Mouse (Mus musculus): ENCODE data around the gene Urb1. TPM values are rescaled to one million over a fixed set of nuclear protein-coding genes. Genes with fewer than 3 reads are reported as not detected.

Gene Urb1
- polyA plus RNA-seq, 1 experiment from 2014 or later, result 6.2 TPM

DNA sequence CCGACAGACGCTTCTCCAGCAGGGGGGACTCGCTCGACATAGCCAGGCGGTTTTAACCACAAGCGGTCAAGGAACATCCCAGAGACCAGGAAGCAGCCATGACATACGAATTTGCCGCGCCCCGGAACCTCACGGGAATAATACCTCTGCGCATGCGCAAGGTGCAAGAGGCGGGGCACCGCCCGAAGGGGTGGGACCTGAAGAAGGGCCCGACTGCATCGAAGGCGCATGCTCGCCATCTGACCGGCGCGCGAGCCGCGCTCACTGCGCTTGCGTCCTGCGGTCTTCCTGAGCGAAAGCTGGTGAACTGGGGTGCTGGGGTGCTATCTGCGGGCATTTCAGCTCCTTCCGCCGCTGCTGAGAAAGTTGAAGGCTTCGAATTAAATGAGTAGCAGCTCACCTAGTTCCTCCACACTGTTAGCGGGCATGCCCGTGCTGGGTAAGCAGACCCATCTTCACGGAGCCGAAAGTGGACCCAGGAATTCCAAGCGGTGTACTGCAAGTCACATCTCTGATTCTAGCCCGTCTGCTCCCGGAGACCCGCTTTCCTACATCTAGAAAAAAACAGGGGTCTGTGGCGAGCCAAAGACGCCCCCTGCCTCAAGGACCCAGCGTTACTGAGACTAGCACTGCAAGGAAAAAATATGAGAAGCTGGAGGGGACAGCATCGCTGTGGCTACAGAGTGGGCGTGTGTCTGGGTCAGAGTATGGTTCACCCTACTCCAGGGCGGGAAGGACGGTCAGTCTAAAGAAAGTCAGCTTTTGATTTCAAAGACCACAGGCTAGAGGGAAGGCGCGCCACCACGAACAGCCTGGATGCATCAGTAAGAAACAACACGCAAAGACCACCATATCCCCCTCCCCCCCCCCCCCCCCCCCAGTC is 82.7 kb downstream of the Urb1 start, which contains the start of gene Mis18a:
Mis18a (minus strand) TSS at position 172 of the 883 bp plus-strand sequence.
- Histone ChIP-seq H3K27ac (ENCODE audit: low read length) (peak within 1 kb of the TSS; percentile 43; the same call in 1 of the 2 replicates), H3K36me3 (ENCODE audit: control insufficient read depth, insufficient read depth, low read length) (no peaks in the 10 kb centered on the region), H3K4me2 (ENCODE audit: low read depth, low read length) (peak within 1 kb of the TSS; percentile 90), H3K27me3 (replicated peaks; ENCODE audit: control insufficient read depth, insufficient read depth, low read length) (no peaks in the 10 kb centered on the region), H3K4me1 (ENCODE audit: control insufficient read depth, insufficient read depth, low read length) (peaks cover 7% of the 10 kb centered on the region; the same call in 1 of the 2 replicates), H3K9ac (ENCODE audit: low read depth, low read length) (peak within 1 kb of the TSS; percentile 86), H3K4me3 (ENCODE audit: low read length) (peak within 1 kb of the TSS; percentile 86), H3K9me3 (ENCODE audit: control insufficient read depth, low read length) (peaks cover 2% of the 10 kb centered on the region; the same call in 1 of the 2 replicates)
- peak; percentile 99 for ATAC-seq
- 2% methylated on average over 53 of the region's 53 CpGs for WGBS

DNA sequence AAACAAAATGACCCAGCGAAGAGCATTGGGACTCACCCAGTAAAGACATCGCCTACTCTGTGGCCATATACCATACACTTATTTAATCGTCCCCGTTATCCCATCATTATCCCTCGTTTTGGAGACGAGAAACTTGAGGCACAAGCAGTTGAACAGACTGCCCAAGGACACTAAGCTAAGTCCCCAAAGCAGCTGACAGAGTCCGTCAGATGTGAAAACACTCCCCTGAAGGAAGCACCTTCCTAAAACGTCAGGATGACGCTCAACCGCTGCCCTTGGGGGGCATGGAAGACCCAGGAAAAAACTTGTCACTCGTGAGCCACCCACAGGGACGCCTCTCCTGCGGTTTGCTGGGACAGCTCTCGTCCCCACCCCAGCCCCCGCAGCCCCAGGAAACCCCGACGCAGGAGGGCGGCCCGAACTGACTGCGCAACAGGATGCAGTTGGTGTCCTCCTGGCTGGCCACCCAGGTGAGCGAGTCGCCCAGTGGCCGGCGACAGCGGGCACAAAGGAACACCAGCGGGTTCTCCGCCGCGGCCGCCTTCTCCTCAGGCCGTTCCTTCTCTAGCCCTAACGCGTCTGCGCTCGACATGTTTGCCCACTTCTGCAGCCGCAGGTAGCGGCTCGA is 83.5 kb downstream of the Urb1 start:
- no peaks in the 10 kb centered on the region for H3K36me3 ChIP-seq (ENCODE audit: control insufficient read depth, insufficient read depth, low read length)
- no peaks in the 10 kb centered on the region for H3K27me3 ChIP-seq (replicated peaks; ENCODE audit: control insufficient read depth, insufficient read depth, low read length)
- peaks cover 7% of the 10 kb centered on the region; the same call in 1 of the 2 replicates for H3K4me1 ChIP-seq (ENCODE audit: control insufficient read depth, insufficient read depth, low read length)
- H3K9ac ChIP-seq (ENCODE audit: low read depth, low read length), result peak overlapping the region; percentile 86
- H3K27ac ChIP-seq (ENCODE audit: low read length), result 0 out of 2 replicates have a peak overlapping the region, but pooled peaks have one; percentile 36
- peak overlapping the region; percentile 86 for H3K4me3 ChIP-seq (ENCODE audit: low read length)
- peak overlapping the region; percentile 90 for H3K4me2 ChIP-seq (ENCODE audit: low read depth, low read length)
- ATAC-seq, result peak; percentile 62
- peaks cover 2% of the 10 kb centered on the region; the same call in 1 of the 2 replicates for H3K9me3 ChIP-seq (ENCODE audit: control insufficient read depth, low read length)
- 4% methylated on average over 38 of the region's 38 CpGs for WGBS

DNA sequence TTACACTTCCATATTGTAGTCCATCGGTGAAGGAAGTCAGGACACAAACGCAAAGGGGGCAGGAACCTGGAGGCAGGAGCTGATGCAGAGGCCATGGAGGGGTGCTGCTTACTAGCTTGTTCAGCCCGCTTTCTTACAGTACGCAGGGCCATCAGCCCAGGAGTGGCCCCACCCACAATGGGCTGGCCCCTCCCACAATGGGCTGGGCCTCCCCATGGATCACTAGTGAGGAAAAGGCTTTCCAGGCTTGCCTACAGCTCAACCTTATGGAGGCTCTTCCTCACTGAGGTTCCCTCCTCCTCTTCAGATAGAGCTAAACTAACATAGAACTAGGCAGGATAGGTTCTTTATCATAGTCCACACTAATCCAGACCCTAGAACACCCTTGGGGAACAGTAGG is 86.2 kb downstream of the Urb1 start:
- no peaks in the 10 kb centered on the region for H3K9me3 ChIP-seq (ENCODE audit: control insufficient read depth, low read length)
- H3K4me2 ChIP-seq (ENCODE audit: low read depth, low read length), result no peak overlapping the region
- H3K4me3 ChIP-seq (ENCODE audit: low read length), result no peak overlapping the region
- no peak for ATAC-seq
- no peak overlapping the region for H3K9ac ChIP-seq (ENCODE audit: low read depth, low read length)
- H3K36me3 ChIP-seq (ENCODE audit: control insufficient read depth, insufficient read depth, low read length), result 0 out of 2 replicates have a peak, but pooled peaks cover 2% of the 10 kb centered on the region
- no peaks in the 10 kb centered on the region for H3K27me3 ChIP-seq (replicated peaks; ENCODE audit: control insufficient read depth, insufficient read depth, low read length)
- peaks cover 7% of the 10 kb centered on the region; the same call in 1 of the 2 replicates for H3K4me1 ChIP-seq (ENCODE audit: control insufficient read depth, insufficient read depth, low read length)
- no peak overlapping the region for H3K27ac ChIP-seq (ENCODE audit: low read length)
- WGBS, result 96% methylated on average over 4 of the region's 4 CpGs

DNA sequence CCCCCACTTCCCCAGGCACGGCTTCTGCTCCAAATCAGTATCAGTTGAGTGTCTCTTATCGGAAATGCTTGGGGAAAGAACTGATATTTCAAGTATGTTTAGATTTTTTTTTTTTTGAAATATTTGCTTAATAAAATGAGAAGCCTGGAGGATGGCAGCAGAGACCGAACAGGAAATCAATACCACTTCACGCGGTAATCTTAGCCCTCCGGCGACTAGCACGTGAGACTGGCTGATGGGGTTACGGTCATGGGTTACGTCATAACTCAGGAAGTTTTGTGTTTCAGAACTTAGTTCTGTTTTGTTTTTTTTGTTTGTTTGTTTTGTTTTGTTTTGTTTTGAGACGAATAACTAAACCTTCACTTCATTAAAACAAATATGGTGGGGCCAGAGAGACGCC is 99.9 kb downstream of the Urb1 start:
- Histone ChIP-seq H3K4me3 (ENCODE audit: low read length) (no peak overlapping the region), H3K36me3 (ENCODE audit: control insufficient read depth, insufficient read depth, low read length) (no peaks in the 10 kb centered on the region), H3K27me3 (replicated peaks; ENCODE audit: control insufficient read depth, insufficient read depth, low read length) (no peaks in the 10 kb centered on the region), H3K9ac (ENCODE audit: low read depth, low read length) (no peak overlapping the region), H3K4me2 (ENCODE audit: low read depth, low read length) (no peak overlapping the region; the same call in 1 of the 2 replicates), H3K9me3 (ENCODE audit: control insufficient read depth, low read length) (no peaks in the 10 kb centered on the region), H3K4me1 (ENCODE audit: control insufficient read depth, insufficient read depth, low read length) (peaks cover 13% of the 10 kb centered on the region), H3K27ac (ENCODE audit: low read length) (no peak overlapping the region)
- 65% methylated on average over 12 of the region's 12 CpGs for WGBS
- no peak for ATAC-seq

DNA sequence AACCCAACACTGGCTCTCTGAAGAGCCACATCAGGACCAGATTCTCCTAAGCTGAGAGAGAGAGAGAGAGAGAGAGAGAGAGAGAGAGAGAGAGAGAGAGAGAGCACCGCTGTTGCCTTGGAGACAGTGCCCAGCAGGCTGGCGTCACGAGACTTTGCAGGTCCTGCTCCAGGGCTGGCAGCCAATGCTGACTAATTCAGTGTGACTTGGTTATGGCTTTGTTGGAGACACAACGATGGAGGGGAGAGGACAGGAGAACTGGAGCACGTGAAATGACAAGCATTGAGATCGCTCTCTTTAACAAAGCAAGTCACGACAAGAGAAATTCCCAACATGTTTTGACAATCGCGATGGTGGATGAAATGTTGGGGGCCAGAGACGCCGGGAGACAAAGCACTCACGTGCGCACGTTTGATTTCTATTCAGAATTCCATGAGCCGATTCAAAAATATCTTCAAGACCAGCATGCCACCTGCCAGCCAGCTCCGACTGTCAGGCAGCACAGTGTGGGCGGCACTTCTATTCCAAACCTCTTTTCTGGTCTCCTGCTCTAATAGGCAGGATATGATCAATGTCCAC is 100.4 kb downstream of the Urb1 start:
- H3K27me3 ChIP-seq (replicated peaks; ENCODE audit: control insufficient read depth, insufficient read depth, low read length), result no peaks in the 10 kb centered on the region
- 0 out of 2 replicates have a peak, but pooled peaks have one; percentile 16 for ATAC-seq
- H3K9me3 ChIP-seq (ENCODE audit: control insufficient read depth, low read length), result no peaks in the 10 kb centered on the region
- WGBS, result 39% methylated on average over 17 of the region's 17 CpGs
- H3K27ac ChIP-seq (ENCODE audit: low read length), result no peak overlapping the region
- H3K4me2 ChIP-seq (ENCODE audit: low read depth, low read length), result no peak overlapping the region; the same call in 1 of the 2 replicates
- H3K36me3 ChIP-seq (ENCODE audit: control insufficient read depth, insufficient read depth, low read length), result no peaks in the 10 kb centered on the region
- peaks cover 13% of the 10 kb centered on the region for H3K4me1 ChIP-seq (ENCODE audit: control insufficient read depth, insufficient read depth, low read length)
- no peak overlapping the region for H3K9ac ChIP-seq (ENCODE audit: low read depth, low read length)
- no peak overlapping the region for H3K4me3 ChIP-seq (ENCODE audit: low read length)

DNA sequence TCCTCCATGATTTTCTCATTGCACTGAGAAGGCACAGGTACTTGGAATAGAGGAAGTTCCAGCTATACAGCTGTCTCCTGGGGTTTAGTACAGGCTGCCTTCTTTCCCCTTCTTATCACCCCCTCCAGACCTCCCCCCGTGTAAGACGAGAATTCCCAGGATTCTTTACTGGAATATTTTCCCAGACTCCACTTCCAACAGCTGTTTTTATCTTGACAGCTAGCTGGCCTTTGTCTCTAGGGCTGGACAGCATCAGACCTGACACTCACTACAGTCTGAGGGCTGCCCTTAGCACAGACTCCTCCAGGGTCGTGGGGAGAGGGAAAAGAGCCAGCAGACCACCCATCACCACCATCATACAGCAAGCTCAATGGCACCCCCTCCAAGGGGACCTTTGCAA is 103.9 kb downstream of the Urb1 start:
- no peaks in the 10 kb centered on the region for H3K27me3 ChIP-seq (replicated peaks; ENCODE audit: control insufficient read depth, insufficient read depth, low read length)
- H3K4me1 ChIP-seq (ENCODE audit: control insufficient read depth, insufficient read depth, low read length), result peaks cover 10% of the 10 kb centered on the region
- H3K27ac ChIP-seq (ENCODE audit: low read length), result no peak overlapping the region
- H3K36me3 ChIP-seq (ENCODE audit: control insufficient read depth, insufficient read depth, low read length), result no peaks in the 10 kb centered on the region
- 33% methylated on average over 3 of the region's 3 CpGs for whole genome bisulfite sequencing
- H3K9ac ChIP-seq (ENCODE audit: low read depth, low read length), result no peak overlapping the region
- no peak overlapping the region for H3K4me2 ChIP-seq (ENCODE audit: low read depth, low read length)
- no peak for ATAC-seq
- no peaks in the 10 kb centered on the region for H3K9me3 ChIP-seq (ENCODE audit: control insufficient read depth, low read length)
- H3K4me3 ChIP-seq (ENCODE audit: low read length), result no peak overlapping the region

DNA sequence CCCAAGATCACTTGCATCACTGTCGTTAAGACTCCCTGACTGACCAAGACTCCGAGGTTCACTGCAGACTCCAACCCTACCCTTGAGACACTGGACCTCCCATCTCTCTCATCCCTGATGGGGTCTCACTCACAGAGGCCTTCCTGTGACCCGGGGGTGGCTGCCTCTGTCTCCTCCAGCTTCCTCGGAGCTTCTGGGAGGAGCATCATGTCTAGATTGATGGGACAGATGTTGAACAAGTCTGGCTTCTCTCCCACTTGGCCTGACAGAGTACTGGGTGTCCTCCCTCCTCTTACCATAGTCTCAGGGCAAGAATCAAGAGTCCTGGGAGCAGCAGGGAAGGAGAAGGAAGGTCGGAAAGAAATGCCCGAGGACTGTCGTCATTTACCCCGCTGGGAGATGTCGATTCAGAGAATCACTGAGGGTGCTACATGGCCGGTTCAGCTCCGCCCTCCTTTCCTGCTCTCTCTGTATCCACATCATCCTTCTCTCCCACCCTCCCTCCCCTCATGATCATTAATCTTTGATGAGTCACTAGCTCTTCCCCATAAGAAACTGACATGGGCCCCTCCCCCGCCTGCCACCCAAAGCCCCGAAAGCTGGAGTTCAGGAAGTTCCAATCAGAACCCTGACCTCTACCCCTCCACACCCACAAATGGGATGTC is 105.9 kb downstream of the Urb1 start:
- H3K4me1 ChIP-seq (ENCODE audit: control insufficient read depth, insufficient read depth, low read length), result peaks cover 7% of the 10 kb centered on the region
- H3K36me3 ChIP-seq (ENCODE audit: control insufficient read depth, insufficient read depth, low read length), result no peaks in the 10 kb centered on the region
- 40% methylated on average over 13 of the region's 13 CpGs for WGBS
- H3K27ac ChIP-seq (ENCODE audit: low read length), result no peak overlapping the region
- no peaks in the 10 kb centered on the region for H3K9me3 ChIP-seq (ENCODE audit: control insufficient read depth, low read length)
- ATAC-seq, result no peak
- H3K4me2 ChIP-seq (ENCODE audit: low read depth, low read length), result no peak overlapping the region
- H3K4me3 ChIP-seq (ENCODE audit: low read length), result no peak overlapping the region
- no peak overlapping the region for H3K9ac ChIP-seq (ENCODE audit: low read depth, low read length)
- H3K27me3 ChIP-seq (replicated peaks; ENCODE audit: control insufficient read depth, insufficient read depth, low read length), result no peaks in the 10 kb centered on the region

DNA sequence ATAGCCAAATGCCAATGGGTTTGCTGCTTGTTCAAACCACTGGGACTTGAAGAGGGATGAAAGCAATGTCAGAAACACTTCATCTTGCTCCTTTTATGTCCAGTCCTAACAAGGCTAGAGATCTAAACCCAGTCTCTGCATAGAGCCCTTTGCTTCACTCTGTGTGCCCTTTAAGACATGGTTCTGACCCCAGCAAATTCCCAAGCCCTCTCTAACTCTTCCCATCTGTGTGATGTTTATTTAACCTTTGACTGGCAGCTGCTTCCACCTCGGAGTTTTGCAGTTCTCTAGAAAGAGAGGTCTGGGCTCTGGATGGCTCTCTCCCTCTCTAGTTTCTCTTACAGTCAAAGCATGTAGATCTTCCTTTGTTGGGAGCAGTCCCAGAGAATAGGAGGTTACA is 106.6 kb downstream of the Urb1 start:
- Histone ChIP-seq H3K27ac (ENCODE audit: low read length) (no peak overlapping the region), H3K27me3 (replicated peaks; ENCODE audit: control insufficient read depth, insufficient read depth, low read length) (no peaks in the 10 kb centered on the region), H3K9ac (ENCODE audit: low read depth, low read length) (no peak overlapping the region), H3K4me2 (ENCODE audit: low read depth, low read length) (no peak overlapping the region), H3K4me3 (ENCODE audit: low read length) (no peak overlapping the region), H3K4me1 (ENCODE audit: control insufficient read depth, insufficient read depth, low read length) (peaks cover 7% of the 10 kb centered on the region), H3K36me3 (ENCODE audit: control insufficient read depth, insufficient read depth, low read length) (no peaks in the 10 kb centered on the region), H3K9me3 (ENCODE audit: control insufficient read depth, low read length) (no peaks in the 10 kb centered on the region)
- ATAC-seq, result no peak
- 7% methylated on average over 1 of the region's 1 CpGs for WGBS

DNA sequence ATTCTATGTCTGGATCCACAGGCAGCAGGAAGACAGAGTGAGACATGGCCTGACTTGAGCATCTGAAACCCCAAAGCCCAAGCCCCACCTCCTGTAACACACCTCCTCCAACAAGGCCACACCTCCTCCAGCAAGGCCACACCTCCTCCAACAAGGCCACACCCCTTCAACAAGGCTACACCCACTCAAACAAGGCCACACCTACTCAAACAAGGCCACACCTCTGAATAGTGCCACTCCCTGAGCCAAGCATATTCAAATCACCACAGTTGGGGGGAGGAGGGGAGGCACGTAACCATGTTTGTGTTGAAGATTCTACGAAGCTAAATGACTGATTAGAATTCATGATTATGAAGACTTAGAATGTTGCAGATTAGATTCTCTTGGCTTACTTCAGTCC is 108.7 kb downstream of the Urb1 start:
- H3K4me3 ChIP-seq (ENCODE audit: low read length), result no peak overlapping the region
- no peak overlapping the region for H3K9ac ChIP-seq (ENCODE audit: low read depth, low read length)
- no peaks in the 10 kb centered on the region for H3K27me3 ChIP-seq (replicated peaks; ENCODE audit: control insufficient read depth, insufficient read depth, low read length)
- no peak for ATAC-seq
- H3K36me3 ChIP-seq (ENCODE audit: control insufficient read depth, insufficient read depth, low read length), result no peaks in the 10 kb centered on the region
- H3K9me3 ChIP-seq (ENCODE audit: control insufficient read depth, low read length), result no peaks in the 10 kb centered on the region
- no peak overlapping the region for H3K4me2 ChIP-seq (ENCODE audit: low read depth, low read length)
- H3K27ac ChIP-seq (ENCODE audit: low read length), result no peak overlapping the region
- H3K4me1 ChIP-seq (ENCODE audit: control insufficient read depth, insufficient read depth, low read length), result peaks cover 7% of the 10 kb centered on the region
- WGBS, result 89% methylated on average over 2 of the region's 2 CpGs
